Mouse (Mus musculus) forebrain, embryonic 10.5 days (tissue): ENCODE data around the gene Hnf1b. TPM values are rescaled to one million over a fixed set of nuclear protein-coding genes. Genes with fewer than 3 reads are reported as not detected.

Experiments
- DNase-seq: peaks from one replicate; pipeline ENCODE4 v3.0.0-alpha.2; 2017; ENCODE audit warnings: low spot score; ENCODE audit errors: extremely low spot score
- H3K27ac ChIP-seq: fragments of 300-500 bp; sonication (generic); 2 replicates; pipeline ENCODE4 v1.5.1; 2016; ENCODE audit warnings: mild to moderate bottlenecking
- H3K27me3 ChIP-seq: fragments of 300-500 bp; sonication (generic); 2 replicates; pipeline ENCODE4 v1.6.1; 2016; ENCODE audit warnings: mild to moderate bottlenecking; ENCODE audit not compliant: poor library complexity, severe bottlenecking
- H3K36me3 ChIP-seq: fragments of 300-500 bp; sonication (generic); replicated peaks from 2 replicates; pipeline ENCODE4 v1.6.1; 2016; ENCODE audit warnings: mild to moderate bottlenecking, moderate library complexity
- H3K4me1 ChIP-seq: fragments of 300-500 bp; sonication (generic); 2 replicates; pipeline ENCODE4 v1.6.1; 2016
- H3K4me3 ChIP-seq: fragments of 300-500 bp; sonication (generic); 2 replicates; pipeline ENCODE4 v1.5.1; 2016; ENCODE audit warnings: mild to moderate bottlenecking, moderate library complexity
- H3K9me3 ChIP-seq: fragments of 300-500 bp; sonication (generic); 2 replicates; pipeline ENCODE4 v1.6.1; 2016; ENCODE audit warnings: mild to moderate bottlenecking, moderate library complexity
- WGBS: fragments of 180-500 bp; shearing (Covaris S2); methylation state at CpG from one replicate; pipeline ENCODE4 v1.1.7; 2016; 5-methylcytosine and 5-hydroxymethylcytosine counted together
- polyA plus RNA-seq: library from polyadenylated mRNA; unstranded; fragments of >200 nt; fragmentation: Nextera tagmentation; extraction: Ambion mirVana; gene quantifications from 2 replicates; pipeline ENCODE4 v1.2.1, GENCODE M21; 2016

Hnf1b gene
- polyA plus RNA-seq, 1 experiment from 2014 or later = not detected

- Histone ChIP-seq H3K27me3 (peaks cover 76% of the 10 kb centered on the region), H3K9me3 (no peaks in the 10 kb centered on the region), H3K36me3 (no peaks in the 10 kb centered on the region), H3K4me1 (peaks cover 43% of the 10 kb centered on the region), H3K27ac (no peak overlapping the region), H3K4me3 (no peak overlapping the region)
- WGBS = 12% methylated on average over 9 of the region's 9 CpGs
- no peak for DNase-seq
Measured at GRCm38 (mm10) chr11:83865286-83865685, 15.4 kb downstream of the Hnf1b start.

- H3K4me3 ChIP-seq = no peak overlapping the region
- DNase-seq = no peak
- peaks cover 43% of the 10 kb centered on the region for H3K4me1 ChIP-seq
- H3K27ac ChIP-seq = no peak overlapping the region
- no peaks in the 10 kb centered on the region for H3K36me3 ChIP-seq
- no peaks in the 10 kb centered on the region for H3K9me3 ChIP-seq
- 36% methylated on average over 3 of the region's 3 CpGs for WGBS
- peaks cover 66% of the 10 kb centered on the region for H3K27me3 ChIP-seq
Measured at GRCm38 (mm10) chr11:83867571-83867970, 17.7 kb downstream of the Hnf1b start.

GRCm38 (mm10) chr11:83869147-83869546, 19.3 kb downstream of the Hnf1b start:
- WGBS = 9% methylated on average over 1 of the region's 1 CpGs

DNA sequence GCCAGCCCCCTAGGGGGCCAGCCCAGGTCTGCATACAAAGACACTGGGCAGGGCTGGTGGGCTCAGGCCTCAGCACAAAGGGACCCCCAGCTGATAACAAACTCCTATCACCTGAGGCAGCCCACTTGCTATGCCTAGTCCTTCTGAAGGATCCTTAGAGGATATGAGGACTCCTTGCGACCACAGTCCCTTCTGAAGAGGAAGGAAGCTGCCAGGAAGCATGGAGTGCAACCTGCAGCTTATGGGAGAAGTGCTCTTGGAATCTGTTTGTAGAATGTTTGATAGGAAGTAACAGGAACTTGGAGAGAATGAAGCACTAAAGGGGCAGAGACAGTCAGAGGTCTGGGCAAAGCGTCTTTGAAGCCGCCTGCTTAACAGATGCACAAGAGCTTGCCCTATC, 19.8 kb downstream of the Hnf1b start:
- H3K4me3 ChIP-seq = no peak overlapping the region
- 32% methylated on average over 3 of the region's 3 CpGs for WGBS
- no peaks in the 10 kb centered on the region for H3K36me3 ChIP-seq
- H3K4me1 ChIP-seq = peaks cover 43% of the 10 kb centered on the region
- H3K9me3 ChIP-seq = no peaks in the 10 kb centered on the region
- H3K27me3 ChIP-seq = peaks cover 49% of the 10 kb centered on the region
- H3K27ac ChIP-seq = no peak overlapping the region
- no peak for DNase-seq

More at GRCm38 (mm10) chr11:83869147-83869546, 19.3 kb downstream of the Hnf1b start:
- DNase-seq = no peak
- no peaks in the 10 kb centered on the region for H3K36me3 ChIP-seq
- no peaks in the 10 kb centered on the region for H3K9me3 ChIP-seq
- H3K4me1 ChIP-seq = peaks cover 43% of the 10 kb centered on the region
- H3K27ac ChIP-seq = no peak overlapping the region
- peaks cover 54% of the 10 kb centered on the region for H3K27me3 ChIP-seq
- H3K4me3 ChIP-seq = no peak overlapping the region

GRCm38 (mm10) chr11:83871780-83872554, 22.1 kb downstream of the Hnf1b start:
- 83% methylated on average over 9 of the region's 9 CpGs for WGBS
- Histone ChIP-seq H3K27me3 (peaks cover 28% of the 10 kb centered on the region), H3K27ac (no peak overlapping the region), H3K36me3 (no peaks in the 10 kb centered on the region), H3K9me3 (no peaks in the 10 kb centered on the region), H3K4me1 (peaks cover 28% of the 10 kb centered on the region), H3K4me3 (no peak overlapping the region)
- no peak for DNase-seq

- Histone ChIP-seq H3K36me3 (no peaks in the 10 kb centered on the region), H3K27me3 (peaks cover 12% of the 10 kb centered on the region), H3K4me1 (peaks cover 13% of the 10 kb centered on the region), H3K9me3 (no peaks in the 10 kb centered on the region), H3K27ac (no peak overlapping the region), H3K4me3 (no peak overlapping the region)
- DNase-seq = no peak
- 89% methylated on average over 9 of the region's 9 CpGs for WGBS
Measured at GRCm38 (mm10) chr11:83873509-83873908, 23.6 kb downstream of the Hnf1b start.

DNA sequence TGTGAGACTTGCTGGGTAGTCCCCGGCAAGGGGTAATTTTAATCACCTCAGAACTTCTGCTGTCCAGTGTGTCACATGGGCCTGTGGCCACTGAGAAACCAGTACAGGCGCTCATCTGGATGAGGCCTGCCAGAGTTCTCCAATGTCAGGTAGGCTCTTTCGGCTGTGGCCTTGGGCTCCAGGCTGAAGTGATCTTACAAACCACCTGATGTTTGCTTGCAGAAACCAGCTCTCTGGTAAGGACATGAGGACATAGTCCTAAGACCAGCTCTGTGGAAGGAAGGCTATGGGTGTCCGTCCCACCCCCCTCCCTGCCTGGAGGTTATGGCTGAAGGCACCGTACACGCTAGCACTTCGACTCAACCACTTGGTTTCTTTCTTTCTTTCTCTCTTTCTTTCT, 26.8 kb downstream of the Hnf1b start:
- H3K4me1 ChIP-seq = no peaks in the 10 kb centered on the region
- WGBS = 90% methylated on average over 7 of the region's 7 CpGs
- no peak for DNase-seq
- no peaks in the 10 kb centered on the region for H3K27me3 ChIP-seq
- no peak overlapping the region for H3K4me3 ChIP-seq
- H3K27ac ChIP-seq = no peak overlapping the region
- no peaks in the 10 kb centered on the region for H3K9me3 ChIP-seq
- no peaks in the 10 kb centered on the region for H3K36me3 ChIP-seq

- H3K9me3 ChIP-seq = no peaks in the 10 kb centered on the region
- H3K27ac ChIP-seq = no peak overlapping the region
- no peaks in the 10 kb centered on the region for H3K36me3 ChIP-seq
- 89% methylated on average over 8 of the region's 8 CpGs for WGBS
- H3K4me1 ChIP-seq = peaks cover 4% of the 10 kb centered on the region; the same call in 1 of the 2 replicates
- H3K27me3 ChIP-seq = no peaks in the 10 kb centered on the region
- DNase-seq = no peak
- no peak overlapping the region for H3K4me3 ChIP-seq
Measured at GRCm38 (mm10) chr11:83877765-83878164, 27.9 kb downstream of the Hnf1b start.

GRCm38 (mm10) chr11:83878417-83878952, 28.6 kb downstream of the Hnf1b start:
- Histone ChIP-seq H3K36me3 (no peaks in the 10 kb centered on the region), H3K4me3 (no peak overlapping the region), H3K27ac (no peak overlapping the region), H3K27me3 (no peaks in the 10 kb centered on the region), H3K4me1 (peaks cover 5% of the 10 kb centered on the region; the same call in 1 of the 2 replicates), H3K9me3 (no peaks in the 10 kb centered on the region)
- no peak for DNase-seq
- WGBS = 86% methylated on average over 4 of the region's 4 CpGs

DNA sequence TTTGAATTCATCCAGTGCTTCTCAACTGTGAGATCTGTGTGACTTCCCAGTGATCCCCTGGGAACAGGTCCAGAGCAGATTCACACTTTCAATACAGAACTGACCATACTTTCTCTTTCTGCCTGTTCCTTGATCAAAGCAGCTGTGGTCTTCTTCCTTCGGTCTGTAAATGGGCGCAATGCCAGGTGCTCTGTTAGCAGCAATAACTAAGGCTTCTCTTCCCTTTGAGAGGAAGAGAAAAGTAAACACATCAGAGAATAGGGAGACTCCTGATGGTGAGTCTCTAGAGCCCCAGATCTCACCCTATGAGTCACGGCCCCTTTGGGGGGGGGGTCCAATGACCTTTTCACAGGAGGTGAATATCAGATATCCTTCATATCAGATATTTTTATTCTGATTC, 29.3 kb downstream of the Hnf1b start:
- H3K36me3 ChIP-seq = no peaks in the 10 kb centered on the region
- H3K9me3 ChIP-seq = no peaks in the 10 kb centered on the region
- 95% methylated on average over 3 of the region's 3 CpGs for WGBS
- no peak for DNase-seq
- H3K27ac ChIP-seq = no peak overlapping the region
- peaks cover 5% of the 10 kb centered on the region; the same call in 1 of the 2 replicates for H3K4me1 ChIP-seq
- no peak overlapping the region for H3K4me3 ChIP-seq
- H3K27me3 ChIP-seq = no peaks in the 10 kb centered on the region

- Histone ChIP-seq H3K4me1 (peaks cover 5% of the 10 kb centered on the region; the same call in 1 of the 2 replicates), H3K27ac (no peak overlapping the region), H3K4me3 (no peak overlapping the region), H3K27me3 (no peaks in the 10 kb centered on the region), H3K36me3 (no peaks in the 10 kb centered on the region), H3K9me3 (no peaks in the 10 kb centered on the region)
- WGBS = 79% methylated on average over 5 of the region's 5 CpGs
- no peak for DNase-seq
Measured at GRCm38 (mm10) chr11:83881438-83881837, 31.6 kb downstream of the Hnf1b start.

DNA sequence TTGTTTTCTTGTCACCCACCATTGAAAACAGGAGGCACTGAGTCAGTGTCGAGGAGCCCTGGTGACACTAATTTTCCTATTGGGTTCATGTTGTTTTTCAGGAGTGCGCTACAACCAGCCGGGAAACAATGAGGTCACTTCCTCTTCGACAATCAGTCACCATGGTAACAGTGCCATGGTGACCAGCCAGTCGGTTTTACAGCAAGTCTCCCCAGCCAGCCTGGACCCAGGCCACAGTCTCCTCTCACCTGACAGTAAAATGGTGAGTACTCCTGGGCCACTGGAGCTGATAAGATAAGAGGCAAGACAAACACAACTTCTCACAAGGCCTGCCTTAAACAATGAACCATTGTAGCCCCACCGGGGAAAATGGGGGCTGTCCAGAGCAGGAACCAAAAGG, 32.7 kb downstream of the Hnf1b start:
- WGBS = 72% methylated on average over 6 of the region's 6 CpGs
- Histone ChIP-seq H3K4me3 (no peak overlapping the region), H3K27ac (no peak overlapping the region), H3K9me3 (no peaks in the 10 kb centered on the region), H3K4me1 (peaks cover 5% of the 10 kb centered on the region; the same call in 1 of the 2 replicates), H3K27me3 (no peaks in the 10 kb centered on the region), H3K36me3 (no peaks in the 10 kb centered on the region)
- DNase-seq = no peak

- 91% methylated on average over 6 of the region's 6 CpGs for WGBS
- Histone ChIP-seq H3K9me3 (no peaks in the 10 kb centered on the region), H3K4me3 (no peak overlapping the region), H3K27ac (no peak overlapping the region), H3K4me1 (peaks cover 5% of the 10 kb centered on the region; the same call in 1 of the 2 replicates), H3K27me3 (no peaks in the 10 kb centered on the region), H3K36me3 (no peaks in the 10 kb centered on the region)
- no peak for DNase-seq
Measured at GRCm38 (mm10) chr11:83883074-83883473, 33.2 kb downstream of the Hnf1b start.
